Mouse (Mus musculus): ENCODE measurements at regions not wholly inside any gene's neighbourhood (a gene's known extent, or its start where the extent isn't known, plus 50 kb on each side); places are given as distances from the start of the nearest gene placed in this dataset.
A peak's percentile ranks its signal among the peaks of the same experiment; 100 is the strongest.
"Not testable (repeated sequence)": the region's sequence is repeated elsewhere in the genome, so short reads cannot be mapped to it uniquely, and the experiment has no call there.

GRCm38 (mm10) chr13:74969244-74969643 lies 120.4 kb upstream of the Pcsk1 start:
- ATAC-seq (replicated peaks; ENCODE audit: low FRiP score, low TSS enrichment, poor library complexity, severe bottlenecking), result no peak

DNA sequence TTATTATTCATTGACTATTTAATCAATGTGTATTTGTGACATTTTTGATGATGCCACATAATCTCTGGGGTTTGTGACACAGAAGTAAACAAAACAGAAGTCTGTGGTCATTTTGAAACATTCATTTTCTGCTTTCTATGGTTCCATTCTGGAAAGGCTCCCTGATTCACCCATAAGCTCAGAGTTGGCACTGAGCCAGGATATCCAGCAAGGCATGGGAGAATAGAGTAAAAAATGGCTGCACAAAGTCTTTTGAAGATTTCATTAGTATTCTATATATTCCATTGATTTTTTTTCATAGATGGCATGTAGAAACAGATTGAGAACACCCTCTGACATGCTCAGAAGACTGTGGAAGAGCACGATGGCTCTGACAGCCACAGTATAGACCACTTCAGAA lies 133.8 kb upstream of the Pcsk1 start:
- ATAC-seq (replicated peaks; ENCODE audit: low FRiP score, low TSS enrichment, poor library complexity, severe bottlenecking), result no peak

- not testable (repeated sequence) for ATAC-seq (replicated peaks; ENCODE audit: low FRiP score, low TSS enrichment, poor library complexity, severe bottlenecking)
These were observed 105.0 kb upstream of the Cast start for GRCm38 (mm10) chr13:74913655-74914054.

DNA sequence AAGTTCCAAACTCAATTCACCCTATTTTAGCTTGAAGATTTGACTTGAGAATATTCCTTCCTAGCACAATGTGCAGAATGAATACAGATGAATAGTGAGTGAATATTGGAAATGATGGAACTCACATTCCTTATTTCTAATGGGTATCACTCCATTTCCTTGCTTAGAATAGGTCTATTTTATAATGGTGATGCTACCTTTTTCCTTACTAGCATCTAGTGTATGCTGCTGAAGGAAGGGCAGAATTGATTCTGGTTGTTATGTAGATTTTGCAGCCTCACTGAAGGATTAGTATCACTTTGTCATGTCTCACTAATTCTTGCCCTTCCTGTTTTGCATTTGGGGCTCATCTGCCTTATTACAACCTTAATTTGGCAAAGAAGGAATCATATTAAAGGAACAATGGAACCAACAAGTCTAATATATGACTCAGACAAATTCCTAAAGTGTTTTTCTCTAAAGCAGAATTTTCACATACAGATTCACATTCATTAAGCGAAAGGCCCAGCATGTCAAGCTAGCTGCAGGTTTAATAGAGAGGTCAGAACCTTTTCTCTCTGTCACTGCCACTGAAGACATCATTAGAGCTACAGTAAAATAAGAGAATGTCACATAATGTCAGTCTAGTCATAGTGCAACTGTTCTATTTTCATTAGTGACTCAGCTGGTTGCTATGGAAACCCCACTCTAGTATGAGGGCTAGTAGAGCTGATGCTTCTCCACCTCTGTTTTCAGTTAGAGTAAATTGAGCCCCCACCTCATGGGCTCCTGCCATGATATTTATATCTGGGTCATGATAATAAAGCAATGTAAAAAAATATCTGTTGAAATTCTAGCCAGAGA lies 94.8 kb upstream of the Cast start:
- no peak for ATAC-seq (replicated peaks; ENCODE audit: low FRiP score, low TSS enrichment, poor library complexity, severe bottlenecking)

GRCm38 (mm10) chr13:74889859-74890469 lies 81.4 kb upstream of the Cast start:
- ATAC-seq (replicated peaks; ENCODE audit: low FRiP score, low TSS enrichment, poor library complexity, severe bottlenecking), result no peak

DNA sequence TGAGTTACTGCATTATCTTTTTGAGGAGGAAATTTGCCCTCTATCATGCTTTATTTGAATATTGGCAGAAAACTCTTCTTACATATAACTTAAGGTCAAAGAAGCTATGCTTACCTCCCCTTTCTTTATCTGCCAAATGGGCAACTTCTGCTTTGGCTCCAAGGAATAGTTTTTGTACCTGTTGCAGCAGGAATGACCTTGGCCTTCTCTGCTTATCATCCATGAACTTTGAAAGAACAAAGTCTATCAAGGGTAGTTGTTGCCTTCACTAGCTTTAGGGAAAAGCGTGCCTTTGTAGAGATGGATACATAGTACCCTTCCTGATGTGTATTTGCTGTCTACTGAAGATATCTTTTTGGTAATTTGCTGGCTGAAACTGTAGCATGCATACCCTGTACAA lies 59.1 kb upstream of the Cast start:
- ATAC-seq (replicated peaks; ENCODE audit: low FRiP score, low TSS enrichment, poor library complexity, severe bottlenecking), result no peak

- no peak for ATAC-seq (replicated peaks; ENCODE audit: low FRiP score, low TSS enrichment, poor library complexity, severe bottlenecking)
These were observed 55.4 kb upstream of the Cast start for GRCm38 (mm10) chr13:74864000-74864399.

DNA sequence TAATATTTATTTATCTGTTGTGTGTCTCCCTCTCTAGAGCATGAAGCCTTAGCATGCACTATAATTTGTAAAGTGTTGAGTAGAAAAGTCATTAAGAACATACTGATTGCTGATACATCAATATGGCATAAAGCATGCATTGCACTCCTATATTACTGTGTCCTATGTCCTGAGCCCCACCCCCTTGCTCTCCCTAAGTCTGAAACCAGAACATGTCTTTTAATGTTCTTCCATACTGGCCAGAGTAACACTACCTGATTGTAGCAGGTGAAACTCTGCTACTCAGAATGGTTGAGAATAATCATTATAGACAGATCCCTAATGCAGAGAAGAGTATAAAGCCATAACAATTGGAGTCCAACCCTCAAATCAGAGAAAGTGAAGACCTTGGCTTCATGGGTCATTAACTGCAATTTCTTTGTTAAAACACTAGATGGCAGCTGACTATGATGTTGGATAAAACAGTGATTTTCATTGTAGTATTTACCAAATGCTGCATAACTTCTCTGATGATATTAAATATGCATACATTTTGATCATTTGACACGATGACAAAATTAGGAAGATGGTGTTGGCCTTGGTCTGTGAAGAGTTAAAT lies 52.9 kb upstream of the Cast start:
- ATAC-seq (replicated peaks; ENCODE audit: low FRiP score, low TSS enrichment, poor library complexity, severe bottlenecking), result peak; percentile 50; the same call in 1 of the 2 replicates
